Mouse (Mus musculus) kidney, postnatal 4 days (tissue): ENCODE data around the gene Thbs1.
A peak's percentile ranks its signal among the peaks of the same experiment; 100 is the strongest.
"Not testable (repeated sequence)": the region's sequence is repeated elsewhere in the genome, so short reads cannot be mapped to it uniquely, and the experiment has no call there.

Source experiments
- DNase-seq, 2 experiments: peaks; one replicate each; pipeline ENCODE4 v3.0.0; 2021; ENCODE audit warnings: mixed read lengths in 2 of 2

The Thbs1 gene

GRCm38 (mm10) chr2:118114671-118115070 lies 3.0 kb downstream of the Thbs1 start:
- no peak for DNase-seq

DNA sequence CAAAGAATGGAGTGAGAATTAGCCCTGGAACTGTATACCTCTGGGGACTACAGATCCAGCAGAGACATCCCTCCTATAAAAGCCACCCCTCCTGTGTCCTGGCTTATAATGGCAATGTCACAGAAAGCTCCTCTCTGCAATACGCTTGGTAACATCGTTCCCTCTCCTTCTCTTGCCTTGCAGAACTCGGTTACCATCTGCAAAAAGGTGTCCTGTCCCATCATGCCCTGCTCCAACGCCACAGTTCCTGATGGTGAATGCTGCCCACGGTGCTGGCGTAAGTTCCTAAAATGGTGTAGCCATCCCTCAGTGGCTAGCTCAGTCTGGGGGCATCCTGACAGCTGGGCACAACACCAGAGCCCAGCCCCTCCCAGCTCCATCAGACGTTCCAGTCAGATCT lies 4.0 kb downstream of the Thbs1 start:
- DNase-seq = no peak

DNA sequence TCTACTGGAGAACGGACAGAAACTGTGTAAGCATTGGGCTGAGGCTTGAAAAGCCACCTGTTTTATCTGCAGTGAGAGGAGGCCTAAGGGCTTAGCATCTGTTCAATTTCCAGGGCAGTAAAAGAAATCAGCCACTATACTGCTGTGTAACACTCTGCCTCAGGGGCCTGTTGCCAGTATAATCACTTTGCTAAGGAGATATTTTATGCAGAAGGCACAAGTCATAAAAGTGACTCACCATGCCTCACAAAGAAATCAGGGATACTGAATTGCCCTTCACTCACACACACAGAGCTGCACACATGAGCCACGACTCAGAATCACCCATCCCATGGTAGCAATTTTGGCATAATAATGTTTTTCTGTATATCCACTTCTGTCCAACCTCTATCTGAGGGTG lies 4.5 kb downstream of the Thbs1 start:
- DNase-seq = no peak

GRCm38 (mm10) chr2:118116754-118117290 lies 5.1 kb downstream of the Thbs1 start:
- DNase-seq = no peak

DNA sequence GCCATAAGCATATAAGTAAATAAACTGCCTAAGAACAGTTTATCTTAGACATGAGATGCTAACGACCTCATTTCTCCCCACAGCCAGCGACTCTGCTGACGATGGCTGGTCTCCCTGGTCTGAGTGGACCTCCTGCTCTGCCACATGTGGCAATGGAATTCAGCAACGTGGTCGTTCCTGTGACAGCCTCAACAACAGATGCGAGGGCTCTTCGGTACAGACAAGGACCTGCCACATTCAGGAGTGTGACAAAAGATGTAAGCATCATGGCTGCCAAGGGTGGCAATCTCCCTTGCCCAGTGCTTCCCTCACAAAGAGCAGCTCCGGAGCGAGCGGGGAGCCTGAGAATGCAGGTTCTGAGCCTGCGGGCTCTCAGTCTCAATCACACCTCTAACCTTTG lies 5.7 kb downstream of the Thbs1 start:
- DNase-seq = no peak

GRCm38 (mm10) chr2:118118045-118118444 lies 6.4 kb downstream of the Thbs1 start:
- peak; percentile 25 to 49 for DNase-seq

- no peak for DNase-seq
Observed at GRCm38 (mm10) chr2:118118515-118118914, 6.8 kb downstream of the Thbs1 start.

GRCm38 (mm10) chr2:118119684-118120083 lies 8.0 kb downstream of the Thbs1 start:
- no peak for DNase-seq

GRCm38 (mm10) chr2:118120095-118120494 lies 8.4 kb downstream of the Thbs1 start:
- no peak for DNase-seq

DNA sequence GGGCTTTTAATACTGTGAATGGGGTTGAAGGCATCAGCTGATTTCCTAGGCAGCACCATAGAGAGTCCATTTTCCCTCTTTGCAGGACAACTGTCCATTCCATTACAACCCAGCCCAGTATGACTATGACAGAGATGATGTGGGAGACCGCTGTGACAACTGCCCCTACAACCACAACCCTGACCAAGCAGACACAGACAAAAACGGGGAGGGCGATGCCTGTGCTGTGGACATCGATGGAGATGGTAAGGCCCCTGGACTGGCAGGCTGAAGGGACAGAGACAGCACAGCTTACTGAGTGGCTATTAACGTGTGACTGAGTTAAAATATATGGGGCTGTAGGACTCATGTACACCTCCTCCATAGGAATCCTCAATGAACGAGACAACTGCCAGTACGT lies 9.1 kb downstream of the Thbs1 start:
- DNase-seq = no peak

DNA sequence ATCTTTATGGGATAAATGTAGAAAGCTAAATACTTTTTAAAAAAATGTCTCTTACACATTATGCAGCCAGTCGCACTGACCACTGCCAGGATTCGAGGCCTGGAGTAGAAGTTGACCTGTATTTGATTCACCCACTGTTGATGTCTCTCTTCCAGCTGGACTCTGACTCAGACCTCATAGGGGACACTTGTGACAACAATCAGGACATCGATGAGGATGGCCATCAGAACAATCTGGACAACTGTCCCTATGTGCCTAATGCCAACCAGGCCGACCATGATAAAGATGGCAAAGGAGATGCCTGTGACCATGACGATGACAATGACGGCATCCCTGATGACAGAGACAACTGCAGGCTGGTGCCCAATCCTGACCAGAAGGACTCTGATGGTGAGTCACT lies 10.6 kb downstream of the Thbs1 start:
- no peak for DNase-seq

GRCm38 (mm10) chr2:118123743-118124142 lies 12.1 kb downstream of the Thbs1 start:
- no peak for DNase-seq

- no peak for DNase-seq
Observed at GRCm38 (mm10) chr2:118124437-118124836, 12.8 kb downstream of the Thbs1 start.

DNA sequence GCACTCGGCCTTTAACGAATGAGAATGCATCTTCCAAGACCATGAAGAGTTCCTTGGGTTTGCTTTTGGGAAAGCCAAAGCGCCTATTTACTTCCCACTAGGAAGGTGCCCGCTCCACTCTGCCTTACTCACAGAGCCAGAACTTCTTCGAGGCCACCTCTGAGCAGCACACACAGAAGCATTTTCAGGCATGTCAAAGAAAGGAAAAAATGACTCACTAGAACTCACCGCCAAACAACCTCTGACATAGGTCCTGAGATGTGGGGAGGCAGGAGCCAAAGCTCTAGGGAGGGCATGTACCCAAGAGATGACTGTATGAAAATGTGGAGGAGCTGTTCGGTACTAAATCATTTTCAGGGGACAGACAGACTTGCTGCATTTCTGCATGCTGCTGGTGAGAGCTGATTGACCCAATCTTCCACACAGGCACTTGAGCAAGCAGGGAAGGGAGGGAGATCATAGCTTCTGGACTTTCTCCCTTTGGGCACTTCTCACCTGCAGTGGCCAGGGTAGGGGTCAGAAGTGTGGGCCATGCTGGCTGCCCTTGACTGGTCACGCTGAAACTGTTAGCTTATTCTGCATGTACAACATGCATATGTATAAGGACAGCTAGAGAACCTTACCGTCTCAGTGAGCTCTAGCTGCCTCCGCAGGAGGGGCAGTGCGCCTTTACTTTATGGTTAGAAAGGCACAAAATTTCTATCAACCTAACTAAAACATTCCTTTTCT lies 13.7 kb downstream of the Thbs1 start:
- DNase-seq = peak; percentile 49 to 70

- no peak for DNase-seq
Observed at GRCm38 (mm10) chr2:118125943-118126470, 14.3 kb downstream of the Thbs1 start.

- no peak for DNase-seq
Observed at GRCm38 (mm10) chr2:118127516-118128288, 16.0 kb downstream of the Thbs1 start.

DNA sequence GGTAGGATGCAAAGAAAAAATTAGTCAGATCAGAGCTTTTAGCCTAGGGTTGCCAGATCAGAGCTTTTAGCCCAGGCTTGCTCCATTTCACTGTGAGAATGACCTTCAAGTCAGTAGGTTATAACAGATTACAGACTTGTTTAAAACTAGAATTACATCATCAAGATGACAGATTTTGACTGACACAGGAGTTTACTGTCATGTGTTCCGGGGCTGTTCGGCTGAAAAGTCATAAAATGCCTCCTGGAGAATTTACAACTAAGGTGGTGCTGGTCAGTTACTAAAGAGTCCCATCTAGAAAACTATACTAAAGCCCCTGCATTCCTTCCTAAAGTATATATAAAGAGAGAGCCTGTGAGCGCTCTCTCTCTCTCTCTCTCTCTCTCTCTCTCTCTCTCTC lies 16.6 kb downstream of the Thbs1 start:
- no peak for DNase-seq

DNA sequence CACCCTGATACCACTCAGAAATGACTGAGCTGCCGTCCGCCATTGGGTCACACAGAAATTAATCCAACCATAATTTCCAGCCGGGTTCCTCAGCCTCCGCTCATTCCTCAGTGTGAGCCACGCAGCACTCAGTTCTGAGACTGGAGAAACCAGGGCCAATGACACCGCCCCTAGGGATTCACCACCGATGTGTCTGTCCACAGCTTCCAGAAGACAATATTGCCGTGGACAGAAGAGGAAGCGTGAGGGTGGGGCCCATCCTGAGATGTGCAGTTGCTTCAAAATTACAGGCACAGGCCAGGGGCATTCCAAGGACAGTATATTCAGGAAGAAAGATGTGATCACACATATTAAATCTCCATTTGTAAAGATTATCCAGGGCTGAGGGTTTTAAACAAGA lies 25.4 kb downstream of the Thbs1 start:
- no peak for DNase-seq

GRCm38 (mm10) chr2:118137776-118138175 lies 26.1 kb downstream of the Thbs1 start:
- DNase-seq = no peak

DNA sequence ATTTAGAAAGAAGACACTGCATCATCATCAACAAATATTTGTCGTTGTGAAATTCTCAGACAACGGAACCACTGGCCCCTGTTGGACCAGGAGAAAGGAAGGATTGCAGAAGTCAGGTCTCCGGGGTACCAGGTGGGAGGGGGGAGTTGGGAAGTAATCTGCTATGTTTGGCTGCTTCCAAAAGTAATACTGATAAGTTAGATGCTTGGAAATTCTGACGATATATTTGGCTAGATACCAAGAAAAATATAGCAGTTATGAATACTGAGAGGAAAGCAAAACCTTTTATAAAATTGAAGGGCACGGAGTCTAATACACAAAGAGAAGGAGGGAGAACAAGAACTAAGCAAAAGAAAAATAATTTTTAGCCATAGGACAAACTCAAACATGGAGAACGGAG lies 27.6 kb downstream of the Thbs1 start:
- no peak for DNase-seq

DNA sequence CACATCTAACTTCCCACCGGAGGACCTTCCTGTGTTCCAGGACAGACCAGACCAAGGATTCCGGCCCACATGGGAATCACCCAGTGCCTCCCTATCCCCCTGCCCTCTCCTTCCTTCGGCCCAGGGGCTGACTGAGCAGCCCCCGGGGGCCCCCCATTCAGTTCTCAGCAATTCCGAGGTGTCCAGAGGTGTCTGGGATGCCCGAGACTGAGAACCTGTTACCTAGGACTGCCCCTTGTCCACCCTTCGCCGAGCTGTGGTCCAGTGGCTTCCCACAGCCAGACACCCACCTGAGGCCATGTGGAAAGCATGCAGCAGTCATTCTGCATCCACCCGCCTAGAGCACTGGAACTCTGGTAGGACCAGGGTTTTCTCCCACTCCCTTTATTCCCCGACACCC lies 30.0 kb downstream of the Thbs1 start:
- no peak for DNase-seq

GRCm38 (mm10) chr2:118147749-118148148 lies 36.1 kb downstream of the Thbs1 start:
- DNase-seq = not testable (repeated sequence)

GRCm38 (mm10) chr2:118148321-118149142 lies 36.9 kb downstream of the Thbs1 start:
- DNase-seq = no peak
